Mouse (Mus musculus) left cerebral cortex, adult 8-10 months (tissue): Measurements from ENCODE around the gene Ckb. TPM values are rescaled to one million over a fixed set of nuclear protein-coding genes. Genes with fewer than 3 reads are reported as not detected.

ENCODE experiments used
- total RNA-seq, 4 experiments: library from RNA; stranded (reverse); gene quantifications; 2 replicates each; pipeline ENCODE4 v1.2.4; 2022

Ckb gene
- total RNA-seq, 4 experiments from 2014 or later = 1,860 to 1,987 (median 1,908) TPM

Other genes with a start within 250 kb of the Ckb start
- 1 to 10 TPM in 1 of 4 experiments, under 1 TPM in 3; 0.44 to 1.3 (median 0.68) TPM for gene Tnfaip2, start 229.9 kb downstream of the Ckb start, total RNA-seq
- 1 to 10 TPM; 3.0 to 5.1 (median 3.8) TPM for gene Gm266, start 186.5 kb downstream of the Ckb start, total RNA-seq
- 100 to 1,000 TPM; 244 to 339 (median 284) TPM for gene Eif5, start 134.3 kb downstream of the Ckb start, total RNA-seq
- gene Mark3, start 97.8 kb downstream of the Ckb start, total RNA-seq = 10 to 100 TPM; 84.7 to 97.3 (median 85.8) TPM
- 10 to 100 TPM; 18.6 to 22.6 (median 20.8) TPM for gene Trmt61a, start 5.8 kb upstream of the Ckb start, total RNA-seq
- gene Bag5, start 40.9 kb upstream of the Ckb start, total RNA-seq = 10 to 100 TPM; 59.0 to 65.9 (median 59.6) TPM
- 10 to 100 TPM; 38.6 to 41.1 (median 39.6) TPM for gene Apopt1, start 40.9 kb upstream of the Ckb start, total RNA-seq
- gene Klc1, start 86.5 kb upstream of the Ckb start, total RNA-seq = 100 to 1,000 TPM; 689 to 762 (median 731) TPM
- gene Xrcc3, start 141.5 kb upstream of the Ckb start, total RNA-seq = 1 to 10 TPM; 6.0 to 6.7 (median 6.4) TPM
- gene Zfyve21, start 141.8 kb upstream of the Ckb start, total RNA-seq = 10 to 100 TPM; 20.3 to 24.5 (median 21.7) TPM
- 10 to 100 TPM; 56.1 to 61.6 (median 58.2) TPM for gene Ppp1r13b, start 235.8 kb upstream of the Ckb start, total RNA-seq